Mouse (Mus musculus) MEL (cell line): Measurements from ENCODE around the gene Mterf2. TPM values are rescaled to one million over a fixed set of nuclear protein-coding genes. Genes with fewer than 3 reads are reported as not detected.

ENCODE experiments used
- DNase-seq: peaks from one replicate; pipeline ENCODE4 v3.0.0; 2011; ENCODE audit warnings: low read depth, low spot score
- H3K27ac ChIP-seq: 2 replicates; pipeline ENCODE4 v1.5.1; 2012; ENCODE audit warnings: low read depth, mild to moderate bottlenecking, control low read depth, low read length, moderate library complexity; ENCODE audit not compliant: control insufficient read depth
- H3K27me3 ChIP-seq, 2 experiments: fragments of 150-350 bp in 1 of 2; sonication (generic) in 1 of 2; 2 replicates each; pipeline ENCODE4 v1.6.1; 2012; ENCODE audit warnings: low read length in 2 of 2, mild to moderate bottlenecking in 2 of 2, improper control_type of control experiment in 1 of 2, moderate library complexity in 1 of 2; ENCODE audit not compliant: insufficient read depth in 2 of 2, control insufficient read depth in 1 of 2
- H3K36me3 ChIP-seq, 2 experiments: 2 replicates each; pipeline ENCODE4 v1.6.1; 2012 to 2014; ENCODE audit warnings: low read length in 2 of 2, improper control_type of control experiment in 1 of 2, inconsistent platforms in 1 of 2, mild to moderate bottlenecking in 1 of 2; ENCODE audit not compliant: insufficient read depth in 2 of 2, control insufficient read depth in 1 of 2
- H3K4me1 ChIP-seq, 2 experiments: fragments of 150-350 bp in 1 of 2; sonication (generic) in 1 of 2; 2 replicates each; pipeline ENCODE4 v1.6.1; 2012; ENCODE audit warnings: low read length in 2 of 2, improper control_type of control experiment in 1 of 2, mild to moderate bottlenecking in 1 of 2; ENCODE audit not compliant: insufficient read depth in 2 of 2, control insufficient read depth in 1 of 2
- H3K4me3 ChIP-seq, 2 experiments: fragments of 150-350 bp in 1 of 2; sonication (generic) in 1 of 2; 2 replicates each; pipeline ENCODE4 v1.5.1; 2012; ENCODE audit warnings: low read depth in 2 of 2, low read length in 2 of 2, mild to moderate bottlenecking in 2 of 2, moderate library complexity in 2 of 2, control low read depth in 1 of 2, improper control_type of control experiment in 1 of 2; ENCODE audit not compliant: control insufficient read depth in 1 of 2, insufficient read depth in 1 of 2
- H3K79me2 ChIP-seq: 2 replicates; pipeline ENCODE4 v1.6.1; 2012; ENCODE audit warnings: mild to moderate bottlenecking, low read length, moderate library complexity; ENCODE audit not compliant: control insufficient read depth, poor library complexity, insufficient read depth
- H3K9ac ChIP-seq: 2 replicates; pipeline ENCODE4 v1.6.1; 2012; ENCODE audit warnings: low read depth, mild to moderate bottlenecking, control low read depth, low read length, moderate library complexity; ENCODE audit not compliant: control insufficient read depth, poor library complexity, severe bottlenecking
- H3K9me3 ChIP-seq: fragments of 150-350 bp; sonication (generic); replicated peaks from 2 replicates; pipeline ENCODE4 v1.6.1; 2012; ENCODE audit warnings: mild to moderate bottlenecking, low read length, improper control_type of control experiment, moderate library complexity; ENCODE audit not compliant: insufficient read depth
- BHLHE40 ChIP-seq: IDR thresholded peaks from 2 replicates; pipeline ENCODE4 v1.6.1; 2012; ENCODE audit warnings: low read depth, mild to moderate bottlenecking, inconsistent platforms, low read length, improper control_type of control experiment, borderline replicate concordance
- CHD1 ChIP-seq: IDR thresholded peaks from 2 replicates; pipeline ENCODE4 v1.6.1; 2012; ENCODE audit warnings: low read depth, mild to moderate bottlenecking, inconsistent platforms, low read length, improper control_type of control experiment
- CHD2 ChIP-seq: IDR thresholded peaks from 2 replicates; pipeline ENCODE4 v1.6.1; 2011; ENCODE audit warnings: low read length, improper control_type of control experiment
- CTCF ChIP-seq, 3 experiments: IDR thresholded peaks in 2 of 3; conservative IDR thresholded peaks in 1 of 3; 2 replicates each; pipeline ENCODE4 v1.5.1; 2011 to 2012; ENCODE audit warnings: low read length in 3 of 3, low read depth in 2 of 3, mild to moderate bottlenecking in 2 of 3, improper control_type of control experiment in 1 of 3, inconsistent platforms in 1 of 3, mixed read lengths in 1 of 3, moderate library complexity in 1 of 3; ENCODE audit not compliant: control insufficient read depth in 1 of 3, insufficient read depth in 1 of 3, poor library complexity in 1 of 3, severe bottlenecking in 1 of 3
- ELF1 ChIP-seq: IDR thresholded peaks from 2 replicates; pipeline ENCODE4 v1.6.1; 2014; ENCODE audit warnings: low read depth, mild to moderate bottlenecking, inconsistent platforms, low read length, improper control_type of control experiment, moderate library complexity
- KAT2A ChIP-seq: conservative IDR thresholded peaks from 2 replicates; pipeline ENCODE4 v1.6.1; 2012; ENCODE audit warnings: low read depth, low read length, improper control_type of control experiment, inconsistent platforms
- MAFK ChIP-seq: IDR thresholded peaks from 2 replicates; pipeline ENCODE4 v1.6.1; 2011; ENCODE audit warnings: low read depth, mild to moderate bottlenecking, low read length, improper control_type of control experiment, borderline replicate concordance
- MEF2A ChIP-seq: IDR thresholded peaks from 2 replicates; pipeline ENCODE4 v1.6.1; 2014; ENCODE audit warnings: low read depth, mild to moderate bottlenecking, inconsistent platforms, low read length, improper control_type of control experiment; ENCODE audit not compliant: poor library complexity, insufficient replicate concordance, severe bottlenecking; ENCODE audit errors: extremely low read depth
- MXI1 ChIP-seq: IDR thresholded peaks from 2 replicates; pipeline ENCODE4 v1.6.1; 2011; ENCODE audit warnings: mild to moderate bottlenecking, low read depth, low read length, improper control_type of control experiment
- NELFE ChIP-seq: IDR thresholded peaks from 2 replicates; pipeline ENCODE4 v1.6.1; 2011; ENCODE audit warnings: low read depth, low read length, improper control_type of control experiment
- NRF1 ChIP-seq: IDR thresholded peaks from 2 replicates; pipeline ENCODE4 v1.6.1; 2014; ENCODE audit warnings: low read depth, mild to moderate bottlenecking, inconsistent platforms, low read length, improper control_type of control experiment, moderate library complexity; ENCODE audit not compliant: poor library complexity, insufficient read depth, severe bottlenecking
- POLR2A ChIP-seq, 2 experiments: IDR thresholded peaks; 2 replicates each; pipeline ENCODE4 v1.6.1; 2011 to 2012; ENCODE audit warnings: low read length in 2 of 2, mild to moderate bottlenecking in 2 of 2, control low read depth in 1 of 2, improper control_type of control experiment in 1 of 2, low read depth in 1 of 2, moderate library complexity in 1 of 2; ENCODE audit not compliant: control insufficient read depth in 1 of 2, insufficient read depth in 1 of 2, poor library complexity in 1 of 2
- POLR2AphosphoS2 ChIP-seq: IDR thresholded peaks from 2 replicates; pipeline ENCODE4 v1.6.1; 2011; ENCODE audit warnings: low read length, improper control_type of control experiment
- POLR2AphosphoS5 ChIP-seq: IDR thresholded peaks from 2 replicates; pipeline ENCODE4 v1.6.1; 2012; ENCODE audit warnings: low read depth, borderline replicate concordance, mild to moderate bottlenecking, inconsistent platforms, low read length, moderate library complexity, mixed read lengths
- RAD21 ChIP-seq: IDR thresholded peaks from 2 replicates; pipeline ENCODE4 v1.6.1; 2011; ENCODE audit warnings: mild to moderate bottlenecking, low read depth, low read length, improper control_type of control experiment
- RCOR1 ChIP-seq: IDR thresholded peaks from 2 replicates; pipeline ENCODE4 v1.6.1; 2012; ENCODE audit warnings: low read depth, mild to moderate bottlenecking, inconsistent platforms, low read length, improper control_type of control experiment
- SIN3A ChIP-seq: IDR thresholded peaks from 2 replicates; pipeline ENCODE4 v1.6.1; 2012; ENCODE audit warnings: low read length, improper control_type of control experiment, inconsistent platforms
- SMC3 ChIP-seq: IDR thresholded peaks from 2 replicates; pipeline ENCODE4 v1.6.1; 2011; ENCODE audit warnings: low read depth, low read length, improper control_type of control experiment
- TCF12 ChIP-seq: IDR thresholded peaks from 2 replicates; pipeline ENCODE4 v1.6.1; 2014; ENCODE audit warnings: low read depth, mild to moderate bottlenecking, inconsistent platforms, low read length, improper control_type of control experiment, moderate library complexity
- UBTF ChIP-seq: IDR thresholded peaks from 2 replicates; pipeline ENCODE4 v1.6.1; 2012; ENCODE audit warnings: low read depth, mild to moderate bottlenecking, inconsistent platforms, low read length, improper control_type of control experiment, moderate library complexity, borderline replicate concordance; ENCODE audit not compliant: insufficient read depth
- ZC3H11A ChIP-seq: IDR thresholded peaks from 2 replicates; pipeline ENCODE4 v1.6.1; 2012; ENCODE audit warnings: low read depth, mild to moderate bottlenecking, inconsistent platforms, low read length, improper control_type of control experiment
- ZNF384 ChIP-seq: IDR thresholded peaks from 2 replicates; pipeline ENCODE4 v1.6.1; 2012; ENCODE audit warnings: low read depth, mild to moderate bottlenecking, inconsistent platforms, low read length, improper control_type of control experiment
- polyA plus RNA-seq, 2 experiments: library from polyadenylated mRNA; stranded (reverse) in 1 of 2; unstranded in 1 of 2; fragments of >175 nt in 1 of 2; fragments of >200 nt in 1 of 2; gene quantifications; 2 replicates each; pipeline versions ENCODE4 v1.2.1 to v1.2.4; 2012; ENCODE audit warnings: low replicate concordance in 2 of 2, low read depth in 1 of 2; ENCODE audit not compliant: insufficient read length in 2 of 2, insufficient read depth in 1 of 2, missing spikeins in 1 of 2
- total RNA-seq: library from RNA; depleted of rRNA; stranded (reverse); fragments of 300-350 nt; gene quantifications from 2 replicates; pipeline ENCODE4 v1.2.3, GENCODE M21; 2012

Mterf2 gene
- total and polyA plus RNA-seq, 3 experiments: 2.4 to 9.6 TPM; not detected in 1

GRCm38 (mm10) chr10:85154195-85154594 is 26.4 kb upstream of the Mterf2 start:
- no peaks in the 10 kb centered on the region for H3K36me3 ChIP-seq
- H3K9me3 ChIP-seq: no peaks in the 10 kb centered on the region
- no peaks in the 10 kb centered on the region for H3K79me2 ChIP-seq
- no peak overlapping the region for H3K9ac ChIP-seq
- no peak overlapping the region for H3K27ac ChIP-seq
- TF ChIP-seq KAT2A (no peak), SIN3A (no peak), UBTF (no peak), ELF1 (no peak), RCOR1 (no peak), NELFE (no peak), ZC3H11A (peak; percentile 44; the same call in 1 of the 2 replicates), CTCF (IDR thresholded peaks at IDR 0.05 in 2 of 3, conservative IDR thresholded peaks at IDR 0.05 in 1 of 3; ENCODE audit: control insufficient read depth in 1 of 3, insufficient read depth in 1 of 3, low read depth in 2 of 3, low read length in 3 of 3, poor library complexity in 1 of 3, severe bottlenecking in 1 of 3) (peak; percentile 68 to 76 (median 73)), MEF2A (no peak), CHD1 (no peak), RAD21 (peak; percentile 73), SMC3 (peak; percentile 69)
- H3K4me3 ChIP-seq: no peak overlapping the region
- peak; percentile 58 for DNase-seq
- H3K4me1 ChIP-seq: no peaks in the 10 kb centered on the region
- peaks cover 0 to 1% of the 10 kb centered on the region in 2 experiments; a peak in 1 of 4 replicates for H3K27me3 ChIP-seq

- H3K9ac ChIP-seq: no peak overlapping the region
- H3K79me2 ChIP-seq: no peaks in the 10 kb centered on the region
- no peaks in the 10 kb centered on the region for H3K36me3 ChIP-seq
- no peak overlapping the region for H3K4me3 ChIP-seq
- no peaks in the 10 kb centered on the region for H3K4me1 ChIP-seq
- no peak overlapping the region for H3K27ac ChIP-seq
- H3K9me3 ChIP-seq: no peaks in the 10 kb centered on the region
- TF ChIP-seq MAFK: no peak
- TF ChIP-seq CHD2: no peak
- TF ChIP-seq NRF1: no peak
- TF ChIP-seq NELFE: no peak
- TF ChIP-seq POLR2AphosphoS5: no peak
- TF ChIP-seq POLR2AphosphoS2: no peak
- TF ChIP-seq ZNF384: no peak
- no peak for TF ChIP-seq TCF12
- no peak for TF ChIP-seq BHLHE40
- TF ChIP-seq MXI1: no peak
- no peak for TF ChIP-seq CTCF (IDR thresholded peaks at IDR 0.05 in 2 of 3, conservative IDR thresholded peaks at IDR 0.05 in 1 of 3; ENCODE audit: control insufficient read depth in 1 of 3, insufficient read depth in 1 of 3, low read depth in 2 of 3, low read length in 3 of 3, poor library complexity in 1 of 3, severe bottlenecking in 1 of 3)
- no peak for TF ChIP-seq POLR2A (IDR thresholded peaks at IDR 0.05; ENCODE audit: control insufficient read depth in 1 of 2, insufficient read depth in 1 of 2, low read depth in 1 of 2, low read length in 2 of 2, poor library complexity in 1 of 2)
- TF ChIP-seq KAT2A: no peak
- TF ChIP-seq, all 39 proteins: peak for 0
- H3K27me3 ChIP-seq: peaks cover 0 to 2% of the 10 kb centered on the region in 2 experiments
- DNase-seq: no peak
Measured at GRCm38 (mm10) chr10:85149226-85149625, 21.4 kb upstream of the Mterf2 start.
